Mouse (Mus musculus): ENCODE results near the gene Clec10a. TPM values are rescaled to one million over a fixed set of nuclear protein-coding genes. Genes with fewer than 3 reads are reported as not detected.
"Not testable (repeated sequence)": the region's sequence is repeated elsewhere in the genome, so short reads cannot be mapped to it uniquely, and the experiment has no call there.

Gene Clec10a
- polyA plus RNA-seq, 1 experiment from 2014 or later, result 0.35 TPM

DNA sequence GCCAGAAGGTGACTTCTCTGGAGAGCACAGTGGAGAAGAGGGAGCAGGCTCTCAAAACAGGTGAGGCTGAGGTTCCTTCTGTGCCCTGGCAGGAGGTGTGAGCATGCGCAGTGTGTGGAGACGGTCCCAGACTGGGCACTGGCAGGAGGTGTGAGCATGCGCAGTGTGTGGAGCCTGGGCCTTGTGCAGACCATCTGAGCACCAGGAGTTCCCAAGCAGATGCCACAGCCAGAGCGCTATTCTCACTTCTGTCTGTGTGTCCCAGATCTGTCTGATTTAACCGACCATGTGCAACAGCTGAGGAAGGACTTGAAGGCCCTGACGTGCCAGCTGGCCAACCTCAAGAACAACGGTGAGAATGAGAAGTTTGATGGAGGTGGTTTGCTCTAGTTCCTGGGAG, 13.5 kb downstream of the Clec10a start:
- not testable (repeated sequence) for DNase-seq (ENCODE audit: low spot score); H3K27ac ChIP-seq (replicated peaks); H3K4me1 ChIP-seq; H3K27me3 ChIP-seq (ENCODE audit: low read depth, poor library complexity, severe bottlenecking); H3K36me3 ChIP-seq; H3K4me3 ChIP-seq; H3K9me3 ChIP-seq (replicated peaks)
- WGBS, result 95% methylated on average over 7 of the region's 7 CpGs

DNA sequence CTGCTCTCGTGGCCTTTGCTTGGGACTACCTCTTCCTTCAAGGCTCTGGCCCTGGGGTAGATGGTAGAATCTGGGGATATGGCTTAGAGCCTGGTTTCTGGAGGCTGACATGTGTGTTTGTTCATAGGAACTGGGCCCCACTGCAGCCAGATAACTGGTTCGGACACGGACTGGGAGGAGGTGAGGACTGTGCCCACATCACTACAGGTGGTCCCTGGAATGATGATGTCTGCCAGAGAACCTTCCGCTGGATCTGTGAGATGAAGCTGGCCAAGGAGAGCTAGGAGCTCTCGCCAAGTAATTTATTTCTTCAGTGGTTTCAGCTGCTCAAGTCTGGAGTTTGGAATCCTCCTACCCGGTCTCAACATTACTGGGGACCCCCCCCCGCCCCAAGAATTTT, 14.3 kb downstream of the Clec10a start:
- H3K36me3 ChIP-seq, result no peaks in the 10 kb centered on the region

DNA sequence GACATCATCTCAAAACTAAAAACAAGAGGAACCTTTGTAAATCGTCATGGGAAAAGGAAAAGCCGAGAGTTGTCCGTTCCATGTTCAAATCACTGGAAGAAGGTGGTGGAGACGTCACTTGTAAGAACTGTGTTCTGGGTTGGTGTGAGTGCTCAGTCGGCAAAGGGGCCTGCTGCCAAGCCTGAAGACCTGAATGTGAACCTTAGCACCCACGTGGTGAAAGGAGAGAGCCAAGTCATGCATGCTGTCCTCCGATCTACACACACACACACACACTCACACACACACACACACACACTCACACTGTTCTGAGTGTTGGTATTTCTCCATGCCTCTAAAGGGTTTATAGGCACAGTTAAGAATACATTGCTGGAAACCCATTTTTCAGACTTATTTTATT, 15.2 kb downstream of the Clec10a start:
- Histone ChIP-seq H3K4me1 (0 out of 2 replicates have a peak, but pooled peaks cover 3% of the 10 kb centered on the region), H3K4me3 (no peak overlapping the region), H3K36me3 (no peaks in the 10 kb centered on the region), H3K27me3 (ENCODE audit: low read depth, poor library complexity, severe bottlenecking) (no peaks in the 10 kb centered on the region), H3K9me3 (replicated peaks) (no peaks in the 10 kb centered on the region), H3K27ac (replicated peaks) (no peak overlapping the region)
- no peak for DNase-seq (ENCODE audit: low spot score)
- 85% methylated on average over 7 of the region's 7 CpGs for WGBS

More for the DNA sequence above, 14.3 kb downstream of the Clec10a start:
- H3K27me3 ChIP-seq (ENCODE audit: low read depth, poor library complexity, severe bottlenecking), result no peaks in the 10 kb centered on the region
- 86% methylated on average over 7 of the region's 7 CpGs for WGBS
- H3K4me1 ChIP-seq, result 0 out of 2 replicates have a peak, but pooled peaks cover 3% of the 10 kb centered on the region
- no peak for DNase-seq (ENCODE audit: low spot score)
- no peak overlapping the region for H3K4me3 ChIP-seq
- no peak overlapping the region for H3K27ac ChIP-seq (replicated peaks)
- H3K9me3 ChIP-seq (replicated peaks), result no peaks in the 10 kb centered on the region

- Histone ChIP-seq H3K27me3 (ENCODE audit: low read depth, poor library complexity, severe bottlenecking) (no peaks in the 10 kb centered on the region), H3K9me3 (replicated peaks) (no peaks in the 10 kb centered on the region), H3K4me1 (no peaks in the 10 kb centered on the region), H3K36me3 (no peaks in the 10 kb centered on the region), H3K27ac (replicated peaks) (no peak overlapping the region), H3K4me3 (no peak overlapping the region)
- 48% methylated on average over 3 of the region's 3 CpGs for WGBS
- no peak for DNase-seq (ENCODE audit: low spot score)
These were observed 15.8 kb downstream of the Clec10a start for GRCm38 (mm10) chr11:70171847-70172246.

GRCm38 (mm10) chr11:70172298-70172697, 16.3 kb downstream of the Clec10a start:
- no peaks in the 10 kb centered on the region for H3K36me3 ChIP-seq
- H3K27ac ChIP-seq (replicated peaks), result no peak overlapping the region
- no peaks in the 10 kb centered on the region for H3K27me3 ChIP-seq (ENCODE audit: low read depth, poor library complexity, severe bottlenecking)
- 57% methylated on average over 5 of the region's 5 CpGs for WGBS
- no peaks in the 10 kb centered on the region for H3K4me1 ChIP-seq
- no peak overlapping the region for H3K4me3 ChIP-seq
- H3K9me3 ChIP-seq (replicated peaks), result no peaks in the 10 kb centered on the region
- no peak for DNase-seq (ENCODE audit: low spot score)

DNA sequence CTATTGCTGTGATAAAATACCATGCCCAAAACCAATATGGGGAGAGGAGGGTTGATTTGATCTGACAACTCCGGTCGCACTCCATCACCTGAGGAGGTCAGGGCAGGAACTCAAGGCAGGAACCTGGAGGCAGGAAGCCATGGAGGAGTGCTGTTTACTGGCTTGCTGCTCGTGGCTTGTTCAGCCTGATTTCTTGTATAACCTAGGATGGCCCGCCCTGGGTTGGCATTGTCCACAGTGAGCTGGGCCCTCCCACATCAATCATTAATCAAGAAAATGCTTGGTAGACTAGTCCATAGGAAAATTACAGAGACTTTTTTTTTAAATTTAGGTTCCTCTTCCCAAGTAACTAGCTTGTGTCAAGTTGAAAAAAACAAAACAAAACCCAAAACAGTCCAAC, 18.5 kb downstream of the Clec10a start:
- no peak for DNase-seq (ENCODE audit: low spot score)
- no peak overlapping the region for H3K27ac ChIP-seq (replicated peaks)
- H3K4me3 ChIP-seq, result no peak overlapping the region
- H3K4me1 ChIP-seq, result no peaks in the 10 kb centered on the region
- 87% methylated on average over 4 of the region's 4 CpGs for WGBS
- no peaks in the 10 kb centered on the region for H3K36me3 ChIP-seq
- H3K9me3 ChIP-seq (replicated peaks), result no peaks in the 10 kb centered on the region
- H3K27me3 ChIP-seq (ENCODE audit: low read depth, poor library complexity, severe bottlenecking), result no peaks in the 10 kb centered on the region

DNA sequence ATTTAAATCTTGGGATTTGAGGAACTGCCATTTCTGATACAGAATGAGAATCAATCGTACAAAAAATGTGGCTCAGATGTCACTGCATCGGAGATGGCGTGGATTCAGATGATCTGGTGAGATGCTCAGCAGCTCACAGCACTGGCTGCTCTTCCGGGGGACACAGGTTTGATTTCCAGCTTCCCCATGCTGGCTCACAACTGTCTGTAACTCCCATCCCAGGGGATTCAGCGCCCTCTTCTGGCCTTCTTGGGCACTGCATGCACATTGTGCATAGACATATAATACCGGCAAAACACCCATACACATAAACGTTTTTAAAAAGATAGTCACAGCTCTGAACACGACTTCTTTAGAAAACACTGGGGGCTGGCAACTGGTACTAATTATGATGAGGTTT, 21.6 kb downstream of the Clec10a start:
- Histone ChIP-seq H3K4me1 (no peaks in the 10 kb centered on the region), H3K36me3 (no peaks in the 10 kb centered on the region), H3K27me3 (ENCODE audit: low read depth, poor library complexity, severe bottlenecking) (no peaks in the 10 kb centered on the region), H3K27ac (replicated peaks) (no peak overlapping the region), H3K9me3 (replicated peaks) (no peaks in the 10 kb centered on the region), H3K4me3 (no peak overlapping the region)
- 76% methylated on average over 8 of the region's 8 CpGs for WGBS
- no peak for DNase-seq (ENCODE audit: low spot score)

GRCm38 (mm10) chr11:70178311-70178710, 22.3 kb downstream of the Clec10a start:
- Histone ChIP-seq H3K4me1 (no peaks in the 10 kb centered on the region), H3K36me3 (no peaks in the 10 kb centered on the region), H3K4me3 (no peak overlapping the region), H3K9me3 (replicated peaks) (no peaks in the 10 kb centered on the region), H3K27ac (replicated peaks) (no peak overlapping the region), H3K27me3 (ENCODE audit: low read depth, poor library complexity, severe bottlenecking) (no peaks in the 10 kb centered on the region)
- WGBS, result 91% methylated on average over 11 of the region's 11 CpGs
- DNase-seq (ENCODE audit: low spot score), result no peak

- Histone ChIP-seq H3K4me1 (no peaks in the 10 kb centered on the region), H3K27me3 (ENCODE audit: low read depth, poor library complexity, severe bottlenecking) (no peaks in the 10 kb centered on the region), H3K36me3 (no peaks in the 10 kb centered on the region), H3K4me3 (no peak overlapping the region), H3K9me3 (replicated peaks) (no peaks in the 10 kb centered on the region), H3K27ac (replicated peaks) (no peak overlapping the region)
- 85% methylated on average over 11 of the region's 11 CpGs for WGBS
- DNase-seq (ENCODE audit: low spot score), result no peak
These were observed 22.8 kb downstream of the Clec10a start for GRCm38 (mm10) chr11:70178756-70179155.

DNA sequence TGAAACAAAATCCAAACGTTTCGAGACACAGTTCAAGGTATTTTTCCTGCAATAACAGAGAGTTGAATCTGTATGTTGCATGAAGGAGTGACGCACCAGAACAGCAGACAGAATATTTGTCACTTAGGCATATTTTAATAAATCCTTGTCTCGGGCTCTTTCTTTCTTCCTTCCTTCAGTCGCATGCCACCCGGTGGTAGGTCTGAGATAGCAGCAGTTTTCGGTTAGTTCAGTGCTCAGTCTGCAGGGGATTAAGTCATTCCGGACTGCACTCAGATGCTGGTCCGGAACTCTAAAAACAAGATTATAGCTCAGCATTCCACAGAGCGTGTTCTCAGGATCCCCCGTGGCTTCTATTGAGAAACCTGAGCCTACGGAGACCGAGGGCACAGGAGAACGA, 23.4 kb downstream of the Clec10a start:
- peak; percentile 36 for DNase-seq (ENCODE audit: low spot score)
- no peaks in the 10 kb centered on the region for H3K9me3 ChIP-seq (replicated peaks)
- no peak overlapping the region for H3K4me3 ChIP-seq
- no peak overlapping the region for H3K27ac ChIP-seq (replicated peaks)
- no peaks in the 10 kb centered on the region for H3K4me1 ChIP-seq
- 37% methylated on average over 14 of the region's 14 CpGs for WGBS
- no peaks in the 10 kb centered on the region for H3K36me3 ChIP-seq
- H3K27me3 ChIP-seq (ENCODE audit: low read depth, poor library complexity, severe bottlenecking), result no peaks in the 10 kb centered on the region

DNA sequence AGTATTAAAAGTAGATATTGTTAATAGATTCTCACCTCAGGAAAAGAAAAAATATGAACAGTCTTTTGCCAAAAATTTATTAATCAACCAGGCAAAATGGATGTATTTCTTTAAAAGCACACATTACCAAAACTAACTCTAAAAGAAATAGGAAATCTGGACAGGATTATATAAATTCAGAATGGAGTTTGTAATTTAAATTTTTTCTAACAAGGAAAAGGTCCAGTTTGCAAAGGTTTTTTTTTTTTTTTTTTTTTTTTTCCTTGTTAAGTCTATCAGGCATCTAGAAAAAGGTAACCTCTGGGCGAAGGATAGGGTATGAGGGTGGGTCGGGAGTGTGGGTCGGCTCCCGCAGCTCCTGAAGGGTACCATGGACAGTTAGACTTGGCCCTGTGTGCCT, 24.5 kb downstream of the Clec10a start:
- H3K4me1 ChIP-seq, result no peaks in the 10 kb centered on the region
- no peaks in the 10 kb centered on the region for H3K9me3 ChIP-seq (replicated peaks)
- 93% methylated on average over 4 of the region's 4 CpGs for WGBS
- no peaks in the 10 kb centered on the region for H3K36me3 ChIP-seq
- DNase-seq (ENCODE audit: low spot score), result no peak
- H3K27me3 ChIP-seq (ENCODE audit: low read depth, poor library complexity, severe bottlenecking), result no peaks in the 10 kb centered on the region
- no peak overlapping the region for H3K27ac ChIP-seq (replicated peaks)
- no peak overlapping the region for H3K4me3 ChIP-seq

DNA sequence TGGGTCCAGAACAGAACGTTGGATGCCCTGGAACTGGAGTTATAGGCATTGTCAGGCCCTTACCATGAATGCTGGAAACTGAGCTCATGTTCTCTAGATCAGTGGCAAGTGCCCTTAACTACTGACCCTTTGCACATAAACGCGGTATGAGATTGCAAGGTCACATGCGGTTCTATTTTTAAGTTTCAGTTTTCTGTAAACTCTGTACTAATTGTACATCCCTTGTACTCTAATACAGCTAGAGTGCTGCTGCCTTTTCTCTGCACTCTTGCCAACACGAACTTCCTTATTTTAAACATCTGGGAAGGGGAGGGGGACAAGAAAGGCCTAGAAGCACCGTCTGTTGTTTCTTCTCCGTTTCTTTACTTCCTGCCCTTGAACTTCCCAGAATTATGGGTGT, 29.1 kb downstream of the Clec10a start:
- DNase-seq (ENCODE audit: low spot score), result no peak
- Histone ChIP-seq H3K27ac (replicated peaks) (no peak overlapping the region), H3K4me1 (no peaks in the 10 kb centered on the region), H3K9me3 (replicated peaks) (no peaks in the 10 kb centered on the region), H3K36me3 (no peaks in the 10 kb centered on the region), H3K27me3 (ENCODE audit: low read depth, poor library complexity, severe bottlenecking) (no peaks in the 10 kb centered on the region), H3K4me3 (no peak overlapping the region)
- 89% methylated on average over 7 of the region's 7 CpGs for WGBS

- Histone ChIP-seq H3K9me3 (replicated peaks) (no peaks in the 10 kb centered on the region), H3K36me3 (no peaks in the 10 kb centered on the region), H3K27me3 (ENCODE audit: low read depth, poor library complexity, severe bottlenecking) (no peaks in the 10 kb centered on the region), H3K27ac (replicated peaks) (no peak overlapping the region), H3K4me1 (no peaks in the 10 kb centered on the region), H3K4me3 (no peak overlapping the region)
- DNase-seq (ENCODE audit: low spot score), result no peak
- 92% methylated on average over 28 of the region's 28 CpGs for WGBS
These were observed 33.5 kb downstream of the Clec10a start for GRCm38 (mm10) chr11:70189319-70190134.

All from midbrain, embryonic 10.5 days (tissue).